Mouse (Mus musculus): ENCODE data around the gene Galnt3. TPM values are rescaled to one million over a fixed set of nuclear protein-coding genes. Genes with fewer than 3 reads are reported as not detected.

The Galnt3 gene
- polyA plus RNA-seq, 1 experiment from 2014 or later: 3.9 TPM

DNA sequence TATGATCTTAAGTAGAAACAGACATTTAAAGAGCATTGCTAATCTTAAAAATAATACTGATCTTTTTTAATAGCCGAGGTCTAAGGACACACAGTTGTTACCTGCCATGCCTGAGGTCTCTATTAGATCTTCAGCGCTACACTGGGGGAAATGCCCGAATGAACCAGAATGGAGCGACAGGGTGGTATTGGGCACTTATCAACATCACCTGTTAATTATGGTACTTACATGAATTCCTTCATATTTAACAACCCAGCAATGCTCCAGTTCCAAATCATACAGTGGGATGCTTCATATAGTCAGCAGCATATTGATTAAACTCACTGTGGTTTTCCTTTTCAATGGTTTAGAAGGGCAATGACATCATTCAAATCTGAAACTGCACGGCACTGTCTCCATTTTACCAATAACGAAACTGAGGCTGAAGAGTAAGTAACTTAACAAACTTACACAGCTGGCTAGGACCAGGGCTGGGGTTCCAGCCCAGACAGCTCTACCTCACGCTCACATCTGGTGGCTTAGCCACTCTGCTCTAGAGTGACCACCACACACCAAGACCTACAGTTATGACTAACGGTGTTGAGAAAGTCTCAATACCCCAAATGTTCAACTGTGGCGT lies 23.0 kb downstream of the Galnt3 start:
- H3K4me2 ChIP-seq (ENCODE audit: low read depth, low read length): no peak overlapping the region
- H3K9ac ChIP-seq (replicated peaks; ENCODE audit: low read length): no peak overlapping the region
- WGBS: 92% methylated on average over 9 of the region's 9 CpGs
- no peaks in the 10 kb centered on the region for H3K9me3 ChIP-seq (replicated peaks; ENCODE audit: control insufficient read depth, low read length)
- ATAC-seq (replicated peaks; ENCODE audit: insufficient number of reproducible peaks, low FRiP score, low TSS enrichment, low read depth): no peak
- no peak for DNase-seq (ENCODE audit: low spot score)
- H3K4me1 ChIP-seq (ENCODE audit: control insufficient read depth, insufficient read depth, low read length): no peaks in the 10 kb centered on the region
- H3K4me3 ChIP-seq (ENCODE audit: low read depth, low read length): no peak overlapping the region
- H3K36me3 ChIP-seq (replicated peaks; ENCODE audit: control insufficient read depth, insufficient read depth, low read depth, low read length): no peaks in the 10 kb centered on the region
- no peak overlapping the region for H3K27ac ChIP-seq (replicated peaks; ENCODE audit: low read depth, low read length)
- no peaks in the 10 kb centered on the region; the same call in 1 of the 2 replicates for H3K27me3 ChIP-seq (ENCODE audit: control insufficient read depth, insufficient read depth, low read length)

DNA sequence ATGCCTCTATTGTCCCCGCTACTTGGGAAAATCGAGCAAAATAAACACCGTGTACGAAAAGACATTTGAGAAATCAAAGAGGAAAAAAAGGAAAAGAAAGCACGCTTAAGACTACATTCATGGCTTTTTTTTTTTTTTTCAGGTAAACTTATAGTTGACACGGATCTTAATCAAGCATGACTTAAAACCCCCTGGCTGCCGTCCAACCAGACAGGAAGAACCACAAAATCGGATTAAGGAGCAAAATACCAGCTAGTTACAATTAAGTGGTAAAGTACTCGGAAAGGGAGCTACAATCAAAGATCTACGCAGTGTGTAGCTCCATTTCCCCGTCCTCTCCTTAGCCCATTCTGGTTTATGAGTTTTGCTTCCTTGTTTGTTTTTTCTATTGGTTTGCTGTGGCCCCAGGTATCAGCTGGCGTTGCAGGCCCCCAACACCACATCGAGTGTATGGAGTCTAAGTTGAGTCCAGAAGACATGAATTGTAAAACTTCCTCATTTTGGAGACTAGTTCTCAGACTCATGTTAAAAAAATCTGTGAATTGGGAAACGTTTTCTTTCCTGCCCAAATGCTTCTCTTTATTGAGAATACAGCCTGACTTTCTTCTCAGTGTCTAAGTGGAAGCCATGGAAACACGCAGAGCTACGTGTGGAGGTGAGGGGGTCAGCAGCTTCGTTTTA lies 24.0 kb downstream of the Galnt3 start:
- no peak for ATAC-seq (replicated peaks; ENCODE audit: insufficient number of reproducible peaks, low FRiP score, low TSS enrichment, low read depth)

DNA sequence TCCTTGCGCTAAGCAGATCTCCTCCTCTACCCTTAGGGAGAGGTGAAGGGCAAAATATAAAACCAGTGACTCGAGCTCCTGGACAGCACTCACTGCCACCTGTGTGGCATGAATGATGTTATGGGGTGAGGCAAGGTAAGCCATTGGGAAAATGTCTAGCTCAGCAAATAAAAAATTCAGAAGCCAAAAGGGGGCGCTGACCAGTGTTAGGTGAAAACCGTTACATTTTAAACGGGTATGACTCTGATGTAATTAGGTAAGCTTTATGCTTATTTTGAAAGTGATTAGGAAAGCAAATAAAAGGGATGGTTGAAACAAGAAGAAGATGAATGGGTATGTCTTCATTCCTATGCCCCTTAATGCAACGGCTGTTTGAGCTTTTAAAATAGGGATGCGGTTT lies 24.6 kb downstream of the Galnt3 start:
- H3K9ac ChIP-seq (replicated peaks; ENCODE audit: low read length): no peak overlapping the region
- ATAC-seq (replicated peaks; ENCODE audit: insufficient number of reproducible peaks, low FRiP score, low TSS enrichment, low read depth): no peak
- 69% methylated on average over 7 of the region's 7 CpGs for WGBS

More for the DNA sequence above, 24.0 kb downstream of the Galnt3 start:
- Histone ChIP-seq H3K4me2 (ENCODE audit: low read depth, low read length) (no peak overlapping the region), H3K36me3 (replicated peaks; ENCODE audit: control insufficient read depth, insufficient read depth, low read depth, low read length) (no peaks in the 10 kb centered on the region), H3K9me3 (replicated peaks; ENCODE audit: control insufficient read depth, low read length) (no peaks in the 10 kb centered on the region), H3K27me3 (ENCODE audit: control insufficient read depth, insufficient read depth, low read length) (no peaks in the 10 kb centered on the region; the same call in 1 of the 2 replicates), H3K4me1 (ENCODE audit: control insufficient read depth, insufficient read depth, low read length) (no peaks in the 10 kb centered on the region), H3K27ac (replicated peaks; ENCODE audit: low read depth, low read length) (no peak overlapping the region), H3K4me3 (ENCODE audit: low read depth, low read length) (no peak overlapping the region), H3K9ac (replicated peaks; ENCODE audit: low read length) (no peak overlapping the region)
- 55% methylated on average over 17 of the region's 17 CpGs for WGBS
- peak; percentile 48 for DNase-seq (ENCODE audit: low spot score)

DNA sequence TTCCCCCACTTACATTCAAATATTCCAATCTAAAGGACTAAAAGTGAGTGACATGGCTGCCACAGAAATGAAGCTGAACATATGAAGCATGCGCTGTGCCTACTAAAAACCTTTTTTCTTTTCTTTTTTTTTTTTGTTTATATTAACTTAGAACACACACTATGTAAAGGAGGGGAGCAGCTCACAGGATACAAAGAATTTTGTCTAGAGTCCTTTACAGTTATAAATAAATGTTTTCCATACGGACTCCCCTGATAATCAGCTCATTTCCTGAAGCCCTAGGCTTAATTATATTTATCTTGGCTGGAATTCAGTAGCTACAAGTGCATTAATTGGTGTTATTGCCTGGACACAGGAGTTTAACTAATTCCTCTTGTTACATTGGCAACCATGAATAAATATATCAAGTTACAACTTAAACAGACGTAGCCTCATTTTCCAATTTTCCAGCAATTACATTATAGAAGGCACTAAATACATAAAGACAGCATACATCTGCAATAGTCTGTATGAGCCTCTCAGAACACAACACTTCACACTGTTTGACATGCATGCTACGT lies 30.1 kb downstream of the Galnt3 start:
- WGBS: 34% methylated on average over 4 of the region's 4 CpGs
- no peak overlapping the region for H3K9ac ChIP-seq (replicated peaks; ENCODE audit: low read length)
- H3K27me3 ChIP-seq (ENCODE audit: control insufficient read depth, insufficient read depth, low read length): no peaks in the 10 kb centered on the region; the same call in 1 of the 2 replicates
- H3K36me3 ChIP-seq (replicated peaks; ENCODE audit: control insufficient read depth, insufficient read depth, low read depth, low read length): no peaks in the 10 kb centered on the region
- H3K27ac ChIP-seq (replicated peaks; ENCODE audit: low read depth, low read length): no peak overlapping the region
- no peak overlapping the region for H3K4me2 ChIP-seq (ENCODE audit: low read depth, low read length)
- H3K9me3 ChIP-seq (replicated peaks; ENCODE audit: control insufficient read depth, low read length): no peaks in the 10 kb centered on the region
- H3K4me1 ChIP-seq (ENCODE audit: control insufficient read depth, insufficient read depth, low read length): no peaks in the 10 kb centered on the region
- ATAC-seq (replicated peaks; ENCODE audit: insufficient number of reproducible peaks, low FRiP score, low TSS enrichment, low read depth): no peak
- DNase-seq (ENCODE audit: low spot score): peak; percentile 66
- H3K4me3 ChIP-seq (ENCODE audit: low read depth, low read length): no peak overlapping the region

More for the DNA sequence above, 24.6 kb downstream of the Galnt3 start:
- Histone ChIP-seq H3K9me3 (replicated peaks; ENCODE audit: control insufficient read depth, low read length) (no peaks in the 10 kb centered on the region), H3K27ac (replicated peaks; ENCODE audit: low read depth, low read length) (no peak overlapping the region), H3K4me3 (ENCODE audit: low read depth, low read length) (no peak overlapping the region), H3K4me1 (ENCODE audit: control insufficient read depth, insufficient read depth, low read length) (no peaks in the 10 kb centered on the region), H3K4me2 (ENCODE audit: low read depth, low read length) (no peak overlapping the region), H3K27me3 (ENCODE audit: control insufficient read depth, insufficient read depth, low read length) (no peaks in the 10 kb centered on the region; the same call in 1 of the 2 replicates), H3K36me3 (replicated peaks; ENCODE audit: control insufficient read depth, insufficient read depth, low read depth, low read length) (no peaks in the 10 kb centered on the region)
- no peak for DNase-seq (ENCODE audit: low spot score)

DNA sequence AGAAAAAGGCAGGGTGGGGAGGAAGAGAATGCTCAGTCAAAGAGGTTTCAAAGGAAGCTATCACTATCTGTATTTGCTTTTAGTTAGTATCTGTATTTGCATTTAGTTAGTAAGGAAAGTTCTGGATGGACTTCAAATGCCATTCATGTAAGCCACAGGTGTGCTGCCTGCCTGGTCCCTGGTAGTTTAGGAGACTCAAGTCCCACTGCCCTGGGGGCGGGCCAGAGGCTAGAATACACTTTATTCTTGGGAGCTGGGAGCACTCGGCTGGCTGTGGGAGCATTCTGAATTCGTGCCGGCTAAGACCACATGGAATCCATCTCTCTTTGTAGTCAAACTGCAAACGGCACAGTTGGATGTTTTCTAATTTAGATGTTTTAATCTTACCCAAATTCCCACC lies 33.5 kb downstream of the Galnt3 start:
- Histone ChIP-seq H3K9me3 (replicated peaks; ENCODE audit: control insufficient read depth, low read length) (no peaks in the 10 kb centered on the region), H3K36me3 (replicated peaks; ENCODE audit: control insufficient read depth, insufficient read depth, low read depth, low read length) (no peaks in the 10 kb centered on the region), H3K4me3 (ENCODE audit: low read depth, low read length) (no peak overlapping the region), H3K27me3 (ENCODE audit: control insufficient read depth, insufficient read depth, low read length) (no peaks in the 10 kb centered on the region; the same call in 1 of the 2 replicates), H3K27ac (replicated peaks; ENCODE audit: low read depth, low read length) (no peak overlapping the region), H3K4me2 (ENCODE audit: low read depth, low read length) (no peak overlapping the region), H3K9ac (replicated peaks; ENCODE audit: low read length) (no peak overlapping the region), H3K4me1 (ENCODE audit: control insufficient read depth, insufficient read depth, low read length) (no peaks in the 10 kb centered on the region)
- WGBS: 40% methylated on average over 5 of the region's 5 CpGs
- ATAC-seq (replicated peaks; ENCODE audit: insufficient number of reproducible peaks, low FRiP score, low TSS enrichment, low read depth): no peak
- DNase-seq (ENCODE audit: low spot score): no peak

DNA sequence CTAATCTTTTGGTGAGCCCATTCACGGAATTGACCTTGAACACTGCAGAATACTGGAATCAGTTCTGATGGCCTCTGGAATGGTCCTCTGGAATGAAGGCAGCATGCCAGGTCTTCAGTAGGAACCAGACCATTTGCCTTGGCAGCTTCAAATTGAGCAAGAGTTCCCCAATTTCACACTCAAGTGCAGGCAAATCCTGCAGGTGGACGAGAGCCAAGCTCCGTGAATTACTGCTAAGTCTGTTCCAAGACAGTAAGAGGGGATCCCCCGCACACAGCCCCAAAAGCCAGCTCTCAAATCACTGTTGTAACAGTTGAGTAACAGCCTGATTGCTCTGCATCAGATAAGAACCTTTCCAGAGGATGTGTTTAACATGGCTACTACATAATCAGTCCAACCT lies 42.9 kb downstream of the Galnt3 start:
- Histone ChIP-seq H3K36me3 (replicated peaks; ENCODE audit: control insufficient read depth, insufficient read depth, low read depth, low read length) (no peaks in the 10 kb centered on the region), H3K4me1 (ENCODE audit: control insufficient read depth, insufficient read depth, low read length) (no peaks in the 10 kb centered on the region), H3K4me3 (ENCODE audit: low read depth, low read length) (no peak overlapping the region), H3K9me3 (replicated peaks; ENCODE audit: control insufficient read depth, low read length) (no peaks in the 10 kb centered on the region), H3K4me2 (ENCODE audit: low read depth, low read length) (no peak overlapping the region), H3K9ac (replicated peaks; ENCODE audit: low read length) (no peak overlapping the region), H3K27ac (replicated peaks; ENCODE audit: low read depth, low read length) (no peak overlapping the region), H3K27me3 (ENCODE audit: control insufficient read depth, insufficient read depth, low read length) (no peaks in the 10 kb centered on the region)
- ATAC-seq (replicated peaks; ENCODE audit: insufficient number of reproducible peaks, low FRiP score, low TSS enrichment, low read depth) (no peak), DNase-seq (ENCODE audit: low spot score) (no peak)
- 88% methylated on average over 4 of the region's 4 CpGs for WGBS

DNA sequence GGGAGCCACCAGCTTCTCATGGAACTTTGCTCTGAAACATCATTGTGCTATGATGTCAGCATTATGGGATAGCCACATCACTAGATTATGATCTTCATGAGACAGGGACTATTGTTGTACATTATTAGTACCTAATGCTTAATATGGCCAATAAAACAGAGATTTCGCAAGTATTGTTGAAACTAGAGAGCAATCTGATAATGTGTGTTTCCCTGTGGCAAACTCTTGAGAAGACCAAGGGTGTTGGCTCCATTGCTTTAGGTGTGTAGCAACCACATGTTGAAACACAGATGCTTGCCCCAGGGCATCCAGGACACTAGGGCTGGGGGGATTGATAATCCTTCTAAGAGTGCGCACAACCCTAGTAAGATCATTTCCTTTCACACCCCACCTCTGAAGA lies 44.1 kb downstream of the Galnt3 start:
- 88% methylated on average over 2 of the region's 2 CpGs for WGBS
- Histone ChIP-seq H3K27me3 (ENCODE audit: control insufficient read depth, insufficient read depth, low read length) (no peaks in the 10 kb centered on the region), H3K4me1 (ENCODE audit: control insufficient read depth, insufficient read depth, low read length) (no peaks in the 10 kb centered on the region), H3K27ac (replicated peaks; ENCODE audit: low read depth, low read length) (no peak overlapping the region), H3K4me2 (ENCODE audit: low read depth, low read length) (no peak overlapping the region), H3K9me3 (replicated peaks; ENCODE audit: control insufficient read depth, low read length) (no peaks in the 10 kb centered on the region), H3K36me3 (replicated peaks; ENCODE audit: control insufficient read depth, insufficient read depth, low read depth, low read length) (no peaks in the 10 kb centered on the region), H3K4me3 (ENCODE audit: low read depth, low read length) (no peak overlapping the region), H3K9ac (replicated peaks; ENCODE audit: low read length) (no peak overlapping the region)
- no peak for ATAC-seq (replicated peaks; ENCODE audit: insufficient number of reproducible peaks, low FRiP score, low TSS enrichment, low read depth)
- no peak for DNase-seq (ENCODE audit: low spot score)

DNA sequence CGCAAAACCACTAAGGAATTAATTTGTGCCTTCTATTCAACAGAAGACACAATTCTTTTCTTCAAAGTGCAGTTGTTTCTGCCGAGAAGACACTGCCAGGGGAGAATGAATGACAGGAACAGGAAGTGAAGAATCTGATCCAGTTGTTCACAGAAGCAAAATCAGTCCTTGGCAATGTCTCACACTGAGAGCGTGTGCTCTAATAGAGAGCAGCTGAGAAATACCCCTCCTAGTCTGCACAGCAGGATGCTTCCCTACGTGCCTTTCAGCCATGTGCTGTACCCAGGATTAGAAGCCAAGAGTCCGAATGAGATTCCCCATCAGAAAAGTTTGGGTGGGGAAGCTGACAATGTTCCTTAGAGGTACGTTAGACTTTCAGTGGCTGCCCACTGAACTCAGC lies 55.3 kb downstream of the Galnt3 start:
- Histone ChIP-seq H3K9me3 (replicated peaks; ENCODE audit: control insufficient read depth, low read length) (no peaks in the 10 kb centered on the region), H3K27ac (replicated peaks; ENCODE audit: low read depth, low read length) (no peak overlapping the region), H3K4me3 (ENCODE audit: low read depth, low read length) (no peak overlapping the region), H3K4me1 (ENCODE audit: control insufficient read depth, insufficient read depth, low read length) (no peaks in the 10 kb centered on the region), H3K9ac (replicated peaks; ENCODE audit: low read length) (no peak overlapping the region), H3K36me3 (replicated peaks; ENCODE audit: control insufficient read depth, insufficient read depth, low read depth, low read length) (no peaks in the 10 kb centered on the region), H3K27me3 (ENCODE audit: control insufficient read depth, insufficient read depth, low read length) (no peaks in the 10 kb centered on the region), H3K4me2 (ENCODE audit: low read depth, low read length) (no peak overlapping the region)
- WGBS: 26% methylated on average over 6 of the region's 6 CpGs
- ATAC-seq (replicated peaks; ENCODE audit: insufficient number of reproducible peaks, low FRiP score, low TSS enrichment, low read depth) (no peak), DNase-seq (ENCODE audit: low spot score) (no peak)

Measured in embryonic facial prominence, embryonic 11.5 days (tissue).